14 mouse cellular contexts compared by ENCODE assay signal in the genomic region with DNA sequence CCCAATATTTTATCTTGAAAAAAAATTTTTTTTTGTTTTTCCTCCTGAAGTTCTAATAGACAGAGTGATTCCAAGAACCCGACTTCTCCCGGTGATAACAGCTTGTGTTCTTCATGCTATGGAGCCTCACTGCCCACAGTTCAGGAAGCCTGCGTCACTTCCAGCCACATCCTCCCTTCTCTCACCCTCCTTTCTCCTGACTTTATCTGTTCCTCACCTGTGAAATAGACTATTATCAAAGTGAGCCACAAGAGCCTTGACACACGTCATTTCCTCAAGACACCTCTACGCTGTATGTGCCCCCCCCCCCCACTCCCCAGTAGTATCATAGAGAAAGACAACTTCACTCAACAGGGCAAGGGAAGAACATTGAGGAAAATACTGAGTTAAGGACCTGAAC. TPM values are rescaled to one million over a fixed set of nuclear protein-coding genes. Genes with fewer than 3 reads are reported as not detected.
DNase-seq lines count a peak whose midpoint lies in the region; ATAC-seq and TF ChIP-seq lines count a peak whose summit lies in the region.
"Had no signal": no experiment of that assay in that cellular context is flagged by ENCODE, and none has a peak within 500 bp of the region (broad histone marks: within the 10 kb centered on the region; RNA-seq: fewer than 3 reads in every experiment).

No protein-coding gene starts in this region.

- no peak for ATAC-seq in heart, embryonic 12.5 days (ENCODE audit: insufficient number of reproducible peaks, low FRiP score)
- no peak for ATAC-seq in heart, embryonic 11.5 days (replicated peaks; ENCODE audit: insufficient number of reproducible peaks, low FRiP score, low TSS enrichment)
- peak; percentile 13; the same call in 1 of the 2 replicates for ATAC-seq in liver, embryonic 12.5 days

- H3K4me2 ChIP-seq in heart, embryonic 12.5 days = peak overlapping the region; percentile 43; the same call in 1 of the 2 replicates
- H3K4me2 ChIP-seq in heart, embryonic 11.5 days = no peak overlapping the region
- peak overlapping the region; percentile 95 for H3K4me2 ChIP-seq in liver, embryonic 12.5 days
- H3K4me2 ChIP-seq: midbrain, embryonic 12.5 days had no signal

- H3K27me3 ChIP-seq in heart, embryonic 12.5 days (replicated peaks) = no peaks in the 10 kb centered on the region
- no peaks in the 10 kb centered on the region for H3K27me3 ChIP-seq in heart, embryonic 11.5 days (ENCODE audit: control insufficient read depth, insufficient read depth, low read length)
- H3K27me3 ChIP-seq in thymus, adult 2 months (ENCODE audit: control insufficient read depth, insufficient read depth, low read length) = no peaks in the 10 kb centered on the region
- no peaks in the 10 kb centered on the region for H3K27me3 ChIP-seq in liver, embryonic 12.5 days (replicated peaks)
- H3K27me3 ChIP-seq: midbrain, embryonic 12.5 days; neural tube, embryonic 12.5 days had no signal

- H3K9me3 ChIP-seq in heart, embryonic 12.5 days (replicated peaks) = no peaks in the 10 kb centered on the region
- no peaks in the 10 kb centered on the region for H3K9me3 ChIP-seq in heart, embryonic 11.5 days (replicated peaks; ENCODE audit: control insufficient read depth, low read length)
- no peaks in the 10 kb centered on the region for H3K9me3 ChIP-seq in liver, embryonic 12.5 days (replicated peaks)
- H3K9me3 ChIP-seq: midbrain, embryonic 12.5 days; neural tube, embryonic 12.5 days had no signal

- WGBS in heart, embryonic 12.5 days = 68% methylated on average over 5 of the region's 5 CpGs
- WGBS in heart, embryonic 11.5 days (ENCODE audit: insufficient replicate concordance) = 69% methylated on average over 5 of the region's 5 CpGs
- 4% methylated on average over 5 of the region's 5 CpGs for WGBS in thymus, adult 2 months
- WGBS in liver, embryonic 12.5 days (ENCODE audit: insufficient replicate concordance) = 13% methylated on average over 5 of the region's 5 CpGs

- no peaks in the 10 kb centered on the region for H3K36me3 ChIP-seq in heart, embryonic 12.5 days
- H3K36me3 ChIP-seq in heart, embryonic 11.5 days (ENCODE audit: control insufficient read depth, insufficient read depth, low read length) = no peaks in the 10 kb centered on the region
- no peaks in the 10 kb centered on the region for H3K36me3 ChIP-seq in thymus, adult 2 months (ENCODE audit: control insufficient read depth, insufficient read depth, low read length)
- H3K36me3 ChIP-seq in liver, embryonic 12.5 days = no peaks in the 10 kb centered on the region
- H3K36me3 ChIP-seq: midbrain, embryonic 12.5 days; neural tube, embryonic 12.5 days had no signal

- H3K27ac ChIP-seq in heart, embryonic 12.5 days (ENCODE audit: poor library complexity, severe bottlenecking) = no peak overlapping the region
- H3K27ac ChIP-seq in heart, embryonic 11.5 days (ENCODE audit: low read depth, low read length) = no peak overlapping the region
- H3K27ac ChIP-seq in thymus, adult 2 months (ENCODE audit: control insufficient read depth, insufficient read depth, low read length) = peak overlapping the region; percentile 78
- peak overlapping the region; percentile 98 for H3K27ac ChIP-seq in liver, embryonic 12.5 days
- H3K27ac ChIP-seq: midbrain, embryonic 12.5 days; neural tube, embryonic 12.5 days had no signal

- no peak for TF ChIP-seq CTCF in thymus, adult 2 months (IDR thresholded peaks at IDR 0.05; ENCODE audit: borderline replicate concordance, control insufficient read depth, extremely low read depth, insufficient read depth, low read length, poor library complexity)

- H3K4me1 ChIP-seq in heart, embryonic 12.5 days (replicated peaks) = peaks cover 22% of the 10 kb centered on the region; the same call in 1 of the 2 replicates
- peaks cover 4% of the 10 kb centered on the region; the same call in 1 of the 2 replicates for H3K4me1 ChIP-seq in heart, embryonic 11.5 days (ENCODE audit: control insufficient read depth, insufficient read depth, low read length)
- H3K4me1 ChIP-seq in thymus, adult 2 months (replicated peaks; ENCODE audit: control insufficient read depth, insufficient read depth, low read length) = peaks cover 34% of the 10 kb centered on the region
- H3K4me1 ChIP-seq in liver, embryonic 12.5 days = peaks cover 60% of the 10 kb centered on the region

- H3K4me3 ChIP-seq in heart, embryonic 12.5 days = no peak overlapping the region
- no peak overlapping the region for H3K4me3 ChIP-seq in heart, embryonic 11.5 days (ENCODE audit: low read depth, low read length)
- H3K4me3 ChIP-seq in thymus, adult 2 months (ENCODE audit: control insufficient read depth, insufficient read depth, low read length) = no peak overlapping the region
- H3K4me3 ChIP-seq in liver, embryonic 12.5 days = peak overlapping the region; percentile 29; the same call in 1 of the 2 replicates
- H3K4me3 ChIP-seq: midbrain, embryonic 12.5 days; neural tube, embryonic 12.5 days had no signal

- no peak overlapping the region for H3K9ac ChIP-seq in heart, embryonic 12.5 days
- no peak overlapping the region for H3K9ac ChIP-seq in heart, embryonic 11.5 days (ENCODE audit: low read depth, low read length)
- H3K9ac ChIP-seq in liver, embryonic 12.5 days = peak overlapping the region; percentile 88
- H3K9ac ChIP-seq: midbrain, embryonic 12.5 days; neural tube, embryonic 12.5 days had no signal

- no peak for TF ChIP-seq POLR2A in thymus, adult 2 months (IDR thresholded peaks at IDR 0.05; ENCODE audit: control insufficient read depth, extremely low read depth, insufficient read depth, low read length, poor library complexity)

- DNase-seq in thymus, adult 2 months = peak; percentile 39
- DNase-seq in thymus, postnatal 4 days = no peak
- DNase-seq in thymus, postnatal 25 days = peak; percentile 44
- DNase-seq in MN1 (ENCODE audit: low spot score) = no peak
- DNase-seq in layer of hippocampus, adult 8-10 months (ENCODE audit: low spot score in 2 of 2) = no peak
- DNase-seq: lung, adult 2 months; retina, postnatal 1 day had no signal

RNA-seq across cellular contexts. Expression of a gene that starts 2.4 kb away (rescaled TPM):
- 0.64 TPM in 1 of 2 replicates, not detected in the other for polyA plus RNA-seq in heart, embryonic 12.5 days (2016; fragmentation: Nextera tagmentation; extraction: Ambion mirVana)
- 0.72 TPM in 1 of 2 replicates, not detected in the other for polyA plus RNA-seq in heart, embryonic 11.5 days (2014; fragmentation: Nextera tagmentation; extraction: Ambion mirVana)
- polyA plus RNA-seq in thymus, adult 2 months (2012; rRNA removed) = 1.5 and 1.7 TPM in 2 replicates
- polyA plus RNA-seq in liver, embryonic 12.5 days (2016; fragmentation: Nextera tagmentation; extraction: Ambion mirVana) = 0.45 TPM in 1 of 2 replicates, not detected in the other
- total RNA-seq in layer of hippocampus, adult 8-10 months (2022) = not detected
- polyA plus RNA-seq: heart, embryonic 14.5 days; intestine, embryonic 14.5 days had no signal

RNA-seq across cellular contexts. Expression of a gene that starts 2.6 kb away (rescaled TPM):
- 0.78 and 0.82 TPM in 2 replicates for polyA plus RNA-seq in heart, embryonic 12.5 days (2016; fragmentation: Nextera tagmentation; extraction: Ambion mirVana)
- 0.77 and 0.93 TPM in 2 replicates for polyA plus RNA-seq in heart, embryonic 11.5 days (2014; fragmentation: Nextera tagmentation; extraction: Ambion mirVana)
- 10.6 and 10.8 TPM in 2 replicates for polyA plus RNA-seq in thymus, adult 2 months (2012; rRNA removed)
- 2.2 TPM in 2 replicates for polyA plus RNA-seq in liver, embryonic 12.5 days (2016; fragmentation: Nextera tagmentation; extraction: Ambion mirVana)
- total RNA-seq in layer of hippocampus, adult 8-10 months (2022) = 10 to 100 TPM in 1 of 4 experiments, 1 to 10 TPM in 3; 8.6 to 10.8 (median 9.3) TPM

RNA-seq across cellular contexts. Expression of a gene that starts 12.2 kb away (rescaled TPM):
- polyA plus RNA-seq in heart, embryonic 12.5 days (2016; fragmentation: Nextera tagmentation; extraction: Ambion mirVana) = 18.9 and 20.5 TPM in 2 replicates
- 21.4 and 23.5 TPM in 2 replicates for polyA plus RNA-seq in heart, embryonic 11.5 days (2014; fragmentation: Nextera tagmentation; extraction: Ambion mirVana)
- 70.7 and 71.7 TPM in 2 replicates for polyA plus RNA-seq in thymus, adult 2 months (2012; rRNA removed)
- 24.5 and 26.1 TPM in 2 replicates for polyA plus RNA-seq in liver, embryonic 12.5 days (2016; fragmentation: Nextera tagmentation; extraction: Ambion mirVana)
- total RNA-seq in layer of hippocampus, adult 8-10 months (2022) = 10 to 100 TPM; 11.3 to 12.6 (median 11.7) TPM

RNA-seq across cellular contexts. Expression of a gene that starts 35.8 kb away (rescaled TPM):
- polyA plus RNA-seq in heart, embryonic 12.5 days (2016; fragmentation: Nextera tagmentation; extraction: Ambion mirVana) = 23.3 and 24.4 TPM in 2 replicates
- polyA plus RNA-seq in heart, embryonic 11.5 days (2014; fragmentation: Nextera tagmentation; extraction: Ambion mirVana) = 10.1 and 12.5 TPM in 2 replicates
- polyA plus RNA-seq in thymus, adult 2 months (2012; rRNA removed) = 81.3 and 83.8 TPM in 2 replicates
- 17.6 and 18.2 TPM in 2 replicates for polyA plus RNA-seq in liver, embryonic 12.5 days (2016; fragmentation: Nextera tagmentation; extraction: Ambion mirVana)
- 100 to 1,000 TPM; 206 to 234 (median 209) TPM for total RNA-seq in layer of hippocampus, adult 8-10 months (2022)

RNA-seq across cellular contexts. Expression of a gene that starts 46.0 kb away (rescaled TPM):
- 21.7 and 21.8 TPM in 2 replicates for polyA plus RNA-seq in heart, embryonic 12.5 days (2016; fragmentation: Nextera tagmentation; extraction: Ambion mirVana)
- 6.5 and 7.8 TPM in 2 replicates for polyA plus RNA-seq in heart, embryonic 11.5 days (2014; fragmentation: Nextera tagmentation; extraction: Ambion mirVana)
- polyA plus RNA-seq in thymus, adult 2 months (2012; rRNA removed) = 34.0 and 50.3 TPM in 2 replicates
- polyA plus RNA-seq in liver, embryonic 12.5 days (2016; fragmentation: Nextera tagmentation; extraction: Ambion mirVana) = 27.0 and 27.4 TPM in 2 replicates
- total RNA-seq in layer of hippocampus, adult 8-10 months (2022) = 1 to 10 TPM; 3.5 to 5.1 (median 4.5) TPM

Comparison
In these comparisons a context has a peak if more than half of its experiments do, and no peak if none do; other contexts are left out.
1. DNase-seq: peak in thymus, adult 2 months (single experiment) and thymus, postnatal 25 days (single experiment); none in thymus, postnatal 4 days (single experiment), MN1 (single experiment) and layer of hippocampus, adult 8-10 months (0 of 2).
2. H3K27ac ChIP-seq: peak in thymus, adult 2 months (single experiment) and liver, embryonic 12.5 days (single experiment); none in heart, embryonic 12.5 days (single experiment) and heart, embryonic 11.5 days (single experiment).